Mouse (Mus musculus) heart, embryonic 16.5 days (tissue): ENCODE data around the gene Cpvl. TPM values are rescaled to one million over a fixed set of nuclear protein-coding genes. Genes with fewer than 3 reads are reported as not detected.

Source experiments
- ATAC-seq: fragments of 200-750 bp; cut with Nextera tagmentation; replicated peaks from 2 replicates; pipeline ENCODE4 v1.8.0; 2017; ENCODE audit warnings: moderate number of reproducible peaks; ENCODE audit not compliant: insufficient read depth, low FRiP score; ENCODE audit errors: extremely low read depth
- H3K27ac ChIP-seq: fragments of 300-500 bp; sonication (generic); 2 replicates; pipeline ENCODE4 v1.5.1; 2014; ENCODE audit warnings: mild to moderate bottlenecking, low read length, control low read depth, moderate library complexity
- H3K27me3 ChIP-seq: fragments of 300-500 bp; sonication (generic); 2 replicates; pipeline ENCODE4 v1.6.1; 2014; ENCODE audit warnings: low read length, mixed read lengths; ENCODE audit not compliant: control insufficient read depth, insufficient read depth
- H3K36me3 ChIP-seq: fragments of 300-500 bp; sonication (generic); 2 replicates; pipeline ENCODE4 v1.6.1; 2014; ENCODE audit not compliant: control insufficient read depth, insufficient read depth
- H3K4me1 ChIP-seq: fragments of 300-500 bp; sonication (generic); 2 replicates; pipeline ENCODE4 v1.6.1; 2014; ENCODE audit warnings: low read length, mixed read lengths; ENCODE audit not compliant: control insufficient read depth, insufficient read depth
- H3K4me2 ChIP-seq: fragments of 300-500 bp; sonication (generic); 2 replicates; pipeline ENCODE4 v1.6.1; 2014; ENCODE audit warnings: low read depth, mild to moderate bottlenecking, control low read depth, low read length
- H3K4me3 ChIP-seq: fragments of 300-500 bp; sonication (generic); 2 replicates; pipeline ENCODE4 v1.5.1; 2014; ENCODE audit warnings: mild to moderate bottlenecking, control low read depth, low read length
- H3K9ac ChIP-seq: fragments of 300-500 bp; sonication (generic); 2 replicates; pipeline ENCODE4 v1.6.1; 2014; ENCODE audit warnings: low read length, control low read depth
- H3K9me3 ChIP-seq: fragments of 300-500 bp; sonication (generic); replicated peaks from 2 replicates; pipeline ENCODE4 v1.6.1; 2016; ENCODE audit warnings: low read length; ENCODE audit not compliant: control insufficient read depth
- WGBS: fragments of 180-500 bp; shearing (Covaris S2); extraction: QIAGEN DNeasy Blood & Tissue Kit; methylation state at CpG from one replicate; pipeline ENCODE4 v1.1.7; 2014; 5-methylcytosine and 5-hydroxymethylcytosine counted together
- polyA plus RNA-seq: library from polyadenylated mRNA; unstranded; fragments of >200 nt; fragmentation: Nextera tagmentation; extraction: Ambion mirVana; gene quantifications from 2 replicates; pipeline ENCODE4 v1.2.1, GENCODE M21; 2015

Gene Cpvl
- not detected in 2 replicates for polyA plus RNA-seq

- H3K9ac ChIP-seq: no peak within 1 kb of the TSS
- no peak for ATAC-seq
Observed at GRCm38 (mm10) chr6:53978571-53978970, at the start of gene Cpvl. TSS of gene Cpvl (minus strand) at chr6:53978671.

GRCm38 (mm10) chr6:54023846-54024245 is 45.4 kb upstream of the Cpvl start:
- no peak for ATAC-seq
- Histone ChIP-seq H3K36me3 (no peaks in the 10 kb centered on the region), H3K27me3 (no peaks in the 10 kb centered on the region), H3K4me1 (no peaks in the 10 kb centered on the region), H3K27ac (no peak overlapping the region), H3K9ac (no peak overlapping the region), H3K4me3 (no peak overlapping the region), H3K4me2 (no peak overlapping the region), H3K9me3 (no peaks in the 10 kb centered on the region)
- 91% methylated on average over 5 of the region's 5 CpGs for WGBS

More at GRCm38 (mm10) chr6:53978571-53978970, at the start of gene Cpvl:
- H3K4me2 ChIP-seq: no peak within 1 kb of the TSS
- no peaks in the 10 kb centered on the region for H3K9me3 ChIP-seq
- H3K36me3 ChIP-seq: no peaks in the 10 kb centered on the region
- no peak within 1 kb of the TSS for H3K4me3 ChIP-seq
- WGBS: 84% methylated on average over 5 of the region's 5 CpGs
- H3K27me3 ChIP-seq: no peaks in the 10 kb centered on the region
- H3K4me1 ChIP-seq: peaks cover 6% of the 10 kb centered on the region
- H3K27ac ChIP-seq: no peak within 1 kb of the TSS

GRCm38 (mm10) chr6:54021123-54021789 is 42.8 kb upstream of the Cpvl start:
- no peaks in the 10 kb centered on the region for H3K9me3 ChIP-seq
- ATAC-seq: peak; percentile 55
- WGBS: 58% methylated on average over 15 of the region's 15 CpGs
- no peak overlapping the region for H3K9ac ChIP-seq
- no peak overlapping the region for H3K4me3 ChIP-seq
- H3K27ac ChIP-seq: peak overlapping the region; percentile 41
- no peaks in the 10 kb centered on the region for H3K36me3 ChIP-seq
- H3K4me2 ChIP-seq: no peak overlapping the region
- H3K27me3 ChIP-seq: no peaks in the 10 kb centered on the region
- H3K4me1 ChIP-seq: 0 out of 2 replicates have a peak, but pooled peaks cover 2% of the 10 kb centered on the region

DNA sequence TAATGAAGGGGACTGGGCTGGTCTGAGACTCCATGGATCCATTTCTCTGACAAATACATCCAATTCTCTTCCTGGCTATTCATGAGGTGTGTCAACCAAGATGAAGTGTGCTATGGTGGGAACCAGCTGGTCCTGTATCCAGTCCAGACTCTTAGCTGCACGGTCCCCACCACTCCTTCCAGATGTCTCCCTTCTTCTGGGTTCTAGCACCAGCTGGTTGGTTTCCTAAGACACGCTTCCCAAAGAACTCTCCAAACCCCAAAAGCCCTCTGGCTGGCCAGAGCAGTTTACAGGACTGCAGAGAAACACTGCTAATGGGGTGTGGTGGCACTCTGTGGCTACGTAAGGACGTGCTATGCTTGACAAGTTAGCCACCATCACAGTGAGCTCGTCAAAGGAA is 40.4 kb upstream of the Cpvl start:
- H3K4me2 ChIP-seq: no peak overlapping the region
- H3K27me3 ChIP-seq: no peaks in the 10 kb centered on the region
- H3K36me3 ChIP-seq: no peaks in the 10 kb centered on the region
- no peaks in the 10 kb centered on the region for H3K9me3 ChIP-seq
- H3K4me3 ChIP-seq: no peak overlapping the region
- 0 out of 2 replicates have a peak, but pooled peaks cover 2% of the 10 kb centered on the region for H3K4me1 ChIP-seq
- ATAC-seq: no peak
- WGBS: 73% methylated on average over 5 of the region's 5 CpGs
- no peak overlapping the region for H3K9ac ChIP-seq
- no peak overlapping the region for H3K27ac ChIP-seq

- no peaks in the 10 kb centered on the region for H3K9me3 ChIP-seq
- H3K27ac ChIP-seq: no peak overlapping the region
- H3K27me3 ChIP-seq: no peaks in the 10 kb centered on the region
- H3K4me1 ChIP-seq: 0 out of 2 replicates have a peak, but pooled peaks cover 2% of the 10 kb centered on the region
- no peak for ATAC-seq
- no peak overlapping the region for H3K4me3 ChIP-seq
- 24% methylated on average over 2 of the region's 2 CpGs for WGBS
- no peak overlapping the region for H3K9ac ChIP-seq
- no peaks in the 10 kb centered on the region for H3K36me3 ChIP-seq
- no peak overlapping the region for H3K4me2 ChIP-seq
Observed at GRCm38 (mm10) chr6:54018038-54018437, 39.6 kb upstream of the Cpvl start.

GRCm38 (mm10) chr6:54012163-54012562 is 33.7 kb upstream of the Cpvl start:
- Histone ChIP-seq H3K27me3 (no peaks in the 10 kb centered on the region), H3K4me3 (no peak overlapping the region), H3K9me3 (no peaks in the 10 kb centered on the region), H3K27ac (no peak overlapping the region), H3K9ac (no peak overlapping the region), H3K4me2 (no peak overlapping the region), H3K4me1 (peaks cover 5% of the 10 kb centered on the region; the same call in 1 of the 2 replicates), H3K36me3 (no peaks in the 10 kb centered on the region)
- no peak for ATAC-seq
- 82% methylated on average over 1 of the region's 1 CpGs for WGBS

- no peak for ATAC-seq
- no peaks in the 10 kb centered on the region for H3K36me3 ChIP-seq
- H3K9me3 ChIP-seq: no peaks in the 10 kb centered on the region
- H3K9ac ChIP-seq: no peak overlapping the region
- WGBS: 79% methylated on average over 9 of the region's 9 CpGs
- no peaks in the 10 kb centered on the region for H3K27me3 ChIP-seq
- H3K27ac ChIP-seq: no peak overlapping the region
- H3K4me2 ChIP-seq: no peak overlapping the region
- peaks cover 5% of the 10 kb centered on the region; the same call in 1 of the 2 replicates for H3K4me1 ChIP-seq
- no peak overlapping the region for H3K4me3 ChIP-seq
Observed at GRCm38 (mm10) chr6:54010362-54010761, 31.9 kb upstream of the Cpvl start.

DNA sequence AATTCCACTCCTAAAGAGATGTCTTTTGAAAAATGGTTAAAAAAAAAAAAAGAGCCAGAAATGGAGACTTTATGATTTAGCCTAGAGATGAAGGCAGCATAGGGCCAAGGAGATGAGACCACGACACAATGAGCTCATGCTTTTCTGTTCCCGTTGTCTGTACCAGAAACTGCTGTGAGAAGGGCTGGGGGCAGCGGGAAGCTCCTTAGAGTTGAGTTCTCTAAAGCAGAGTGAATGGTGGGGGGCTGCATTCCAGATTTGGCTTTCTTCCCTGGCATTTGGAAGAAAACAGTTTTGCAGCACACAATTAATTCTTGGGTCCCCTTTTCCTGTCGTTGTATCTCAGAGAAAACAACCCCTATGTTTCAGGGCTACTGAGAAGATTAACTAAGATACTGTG is 30.8 kb upstream of the Cpvl start:
- Histone ChIP-seq H3K4me3 (no peak overlapping the region), H3K4me1 (peaks cover 5% of the 10 kb centered on the region; the same call in 1 of the 2 replicates), H3K27ac (no peak overlapping the region), H3K4me2 (no peak overlapping the region), H3K9ac (no peak overlapping the region), H3K9me3 (no peaks in the 10 kb centered on the region), H3K36me3 (no peaks in the 10 kb centered on the region), H3K27me3 (no peaks in the 10 kb centered on the region)
- ATAC-seq: no peak
- WGBS: 46% methylated on average over 4 of the region's 4 CpGs

- Histone ChIP-seq H3K27me3 (no peaks in the 10 kb centered on the region), H3K9ac (no peak overlapping the region), H3K4me3 (no peak overlapping the region), H3K36me3 (no peaks in the 10 kb centered on the region), H3K4me2 (no peak overlapping the region), H3K27ac (no peak overlapping the region), H3K9me3 (no peaks in the 10 kb centered on the region), H3K4me1 (peaks cover 5% of the 10 kb centered on the region; the same call in 1 of the 2 replicates)
- 75% methylated on average over 16 of the region's 16 CpGs for WGBS
- ATAC-seq: no peak
Observed at GRCm38 (mm10) chr6:54008448-54009120, 30.1 kb upstream of the Cpvl start.
